Mouse (Mus musculus) right cerebral cortex, adult 2 months (tissue): ENCODE measurements around the gene Pex5l.

Source experiments
- DNase-seq, 2 experiments: peaks; one replicate each; pipeline ENCODE4 v3.0.0; 2021 to 2022; ENCODE audit warnings: low spot score in 2 of 2

The Pex5l gene

GRCm38 (mm10) chr3:33063590-33063989 is 79.5 kb downstream of the Pex5l start:
- DNase-seq, result no peak

- DNase-seq, result no peak
Observed at GRCm38 (mm10) chr3:33061428-33061827, 81.6 kb downstream of the Pex5l start.

- DNase-seq, result no peak
Observed at GRCm38 (mm10) chr3:33061016-33061415, 82.0 kb downstream of the Pex5l start.

GRCm38 (mm10) chr3:33060343-33060937 is 82.6 kb downstream of the Pex5l start:
- DNase-seq, result no peak

- no peak for DNase-seq
Observed at GRCm38 (mm10) chr3:33048304-33048703, 94.7 kb downstream of the Pex5l start.

- DNase-seq, result no peak
Observed at GRCm38 (mm10) chr3:33044799-33045106, 98.3 kb downstream of the Pex5l start.

GRCm38 (mm10) chr3:33043896-33044798 is 98.9 kb downstream of the Pex5l start:
- DNase-seq, result no peak

- no peak for DNase-seq
Observed at GRCm38 (mm10) chr3:33024566-33024965, 118.5 kb downstream of the Pex5l start.

- no peak for DNase-seq
Observed at GRCm38 (mm10) chr3:33003901-33004300, 139.1 kb downstream of the Pex5l start.

- DNase-seq, result no peak
Observed at GRCm38 (mm10) chr3:33001769-33002168, 141.3 kb downstream of the Pex5l start.

GRCm38 (mm10) chr3:33000383-33001015 is 142.5 kb downstream of the Pex5l start:
- DNase-seq, result peak in 1 of 2 experiments; percentile 41

- DNase-seq, result no peak
Observed at GRCm38 (mm10) chr3:32991713-32992575, 151.1 kb downstream of the Pex5l start.

GRCm38 (mm10) chr3:32987806-32988205 is 155.2 kb downstream of the Pex5l start:
- peak in 1 of 2 experiments; percentile 27 for DNase-seq

GRCm38 (mm10) chr3:32985141-32985540 is 157.9 kb downstream of the Pex5l start:
- DNase-seq, result no peak

GRCm38 (mm10) chr3:32979981-32980380 is 163.1 kb downstream of the Pex5l start:
- DNase-seq, result no peak

GRCm38 (mm10) chr3:32979238-32979637 is 163.8 kb downstream of the Pex5l start:
- no peak for DNase-seq

- no peak for DNase-seq
Observed at GRCm38 (mm10) chr3:32970257-32970656, 172.8 kb downstream of the Pex5l start.

GRCm38 (mm10) chr3:32968671-32969425 is 174.2 kb downstream of the Pex5l start:
- no peak for DNase-seq

GRCm38 (mm10) chr3:32965528-32965927 is 177.5 kb downstream of the Pex5l start:
- peak in 1 of 2 experiments; percentile 23 for DNase-seq

GRCm38 (mm10) chr3:32961494-32961893 is 181.6 kb downstream of the Pex5l start:
- DNase-seq, result no peak

GRCm38 (mm10) chr3:32951382-32951781 is 191.7 kb downstream of the Pex5l start:
- DNase-seq, result no peak
